Mouse (Mus musculus) lung, postnatal 0 days (tissue): Measurements from ENCODE around the gene Proser2.

Source experiments
- CTCF ChIP-seq: IDR thresholded peaks from 2 replicates; pipeline ENCODE4 v1.5.1; 2016; ENCODE audit warnings: antibody characterized with exemption, mild to moderate bottlenecking
- EP300 ChIP-seq: IDR thresholded peaks from 2 replicates; pipeline ENCODE4 v1.6.1; 2016; ENCODE audit warnings: antibody characterized with exemption, mild to moderate bottlenecking, control low read depth

DNA sequence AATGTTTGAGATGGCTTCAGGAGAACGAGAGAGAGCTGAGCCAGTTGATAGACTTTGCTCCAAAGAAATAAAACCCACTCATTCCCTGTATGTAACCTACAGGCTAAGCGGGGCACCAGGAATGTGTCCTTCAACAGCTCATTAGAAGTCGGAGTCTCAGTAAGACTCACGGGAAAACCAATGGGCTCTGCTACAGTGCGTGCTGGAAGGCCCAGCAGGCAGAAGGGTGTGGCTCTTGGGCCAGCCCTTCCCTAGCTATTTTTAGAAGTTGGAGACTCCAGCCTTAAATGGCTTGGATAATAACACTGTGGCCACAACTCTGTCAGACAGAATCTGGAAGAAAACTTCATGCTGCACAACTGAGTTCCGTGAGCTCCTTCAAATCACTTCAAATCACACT is 31.1 kb downstream of the Proser2 start:
- TF ChIP-seq CTCF (no peak), EP300 (0 out of 2 replicates have a peak, but pooled peaks have one; percentile 37)
